Mouse (Mus musculus) testis, adult 2 months (tissue): ENCODE measurements around the gene Sufu. TPM values are rescaled to one million over a fixed set of nuclear protein-coding genes. Genes with fewer than 3 reads are reported as not detected.

Experiments
- H3K27ac ChIP-seq: fragments of 200-500 bp; 2 replicates; pipeline ENCODE4 v1.5.1; 2012; ENCODE audit warnings: low read depth, low read length; ENCODE audit not compliant: control insufficient read depth, insufficient read depth
- H3K27me3 ChIP-seq: fragments of 200-500 bp; 2 replicates; pipeline ENCODE4 v1.6.1; 2012; ENCODE audit warnings: mild to moderate bottlenecking, low read length, moderate library complexity; ENCODE audit not compliant: control insufficient read depth, insufficient read depth
- H3K36me3 ChIP-seq: fragments of 200-500 bp; 2 replicates; pipeline ENCODE4 v1.6.1; 2012; ENCODE audit warnings: mild to moderate bottlenecking, low read length; ENCODE audit not compliant: control insufficient read depth, insufficient read depth
- H3K4me1 ChIP-seq: fragments of 200-500 bp; 2 replicates; pipeline ENCODE4 v1.6.1; 2012; ENCODE audit warnings: low read length; ENCODE audit not compliant: control insufficient read depth, insufficient read depth
- H3K4me3 ChIP-seq: fragments of 200-500 bp; 2 replicates; pipeline ENCODE4 v1.5.1; 2012; ENCODE audit warnings: low read depth, mild to moderate bottlenecking, low read length, moderate library complexity, mixed read lengths; ENCODE audit not compliant: control insufficient read depth
- CTCF ChIP-seq: fragments of 200-500 bp; IDR thresholded peaks from 2 replicates; pipeline ENCODE4 v1.5.1; 2012; ENCODE audit warnings: low read depth, mild to moderate bottlenecking, inconsistent platforms, low read length, moderate library complexity; ENCODE audit not compliant: control insufficient read depth, insufficient read depth, insufficient replicate concordance
- POLR2A ChIP-seq: fragments of 200-500 bp; IDR thresholded peaks from 2 replicates; pipeline ENCODE4 v1.6.1; 2012; ENCODE audit warnings: low read depth, mild to moderate bottlenecking, inconsistent platforms, low read length, moderate library complexity; ENCODE audit not compliant: control insufficient read depth
- polyA plus RNA-seq: library from polyadenylated mRNA; depleted of rRNA; stranded (reverse); fragments of >200 nt; gene quantifications from 2 replicates; pipeline ENCODE4 v1.2.3, GENCODE M21; 2012

The Sufu gene
- polyA plus RNA-seq, 1 experiment: 186 TPM

- Histone ChIP-seq H3K36me3 (no peaks in the 10 kb centered on the region), H3K4me1 (no peaks in the 10 kb centered on the region), H3K4me3 (no peak overlapping the region), H3K27me3 (no peaks in the 10 kb centered on the region), H3K27ac (no peak overlapping the region)
- TF ChIP-seq POLR2A (no peak), CTCF (no peak)
Observed at GRCm38 (mm10) chr19:46404030-46404429, 7.3 kb downstream of the Sufu start.

DNA sequence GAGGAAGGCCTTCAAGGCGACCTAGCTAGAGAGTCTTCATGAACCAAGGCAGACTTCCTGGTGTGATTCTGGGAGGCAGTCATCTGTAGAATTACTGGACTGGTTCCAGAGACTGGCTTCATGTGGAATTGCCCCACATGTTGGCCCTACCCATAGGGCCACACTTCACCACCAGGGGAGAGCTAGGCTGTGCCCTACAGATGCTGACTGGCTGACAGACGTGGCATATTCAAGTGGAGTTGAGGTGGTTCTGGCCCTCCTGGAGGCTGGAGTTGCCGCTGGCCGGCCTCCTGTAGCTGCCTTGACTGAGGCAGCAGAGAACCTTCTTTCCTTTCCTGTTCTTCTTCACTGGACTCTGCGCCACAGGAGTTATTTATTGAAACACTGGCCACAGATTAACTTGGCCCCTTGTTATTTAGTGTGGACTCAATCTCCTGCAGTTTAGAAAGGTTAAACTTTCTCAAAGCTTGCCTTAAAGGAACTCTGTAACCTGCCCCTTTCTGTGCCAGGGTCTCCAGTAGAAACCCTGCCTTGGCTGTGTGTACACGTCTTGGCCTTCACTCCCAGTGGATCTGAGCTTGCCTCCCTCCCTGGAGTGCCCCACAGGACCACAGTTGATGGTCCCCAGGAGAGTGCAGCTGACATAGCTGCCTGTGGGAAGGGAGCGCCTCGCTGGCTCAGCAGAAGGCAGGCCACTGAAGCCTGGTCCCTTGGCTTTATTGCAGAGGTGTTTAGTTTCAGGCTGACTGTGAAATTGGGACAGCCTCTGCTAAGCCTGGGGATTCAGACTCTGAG lies 10.1 kb downstream of the Sufu start:
- Histone ChIP-seq H3K27ac (no peak overlapping the region), H3K36me3 (no peaks in the 10 kb centered on the region; the same call in 1 of the 2 replicates), H3K4me1 (peaks cover 2% of the 10 kb centered on the region; the same call in 1 of the 2 replicates), H3K27me3 (no peaks in the 10 kb centered on the region), H3K4me3 (no peak overlapping the region)
- TF ChIP-seq CTCF (no peak), POLR2A (no peak)

GRCm38 (mm10) chr19:46409506-46409905 lies 12.8 kb downstream of the Sufu start:
- no peak for TF ChIP-seq CTCF
- no peak for TF ChIP-seq POLR2A
- Histone ChIP-seq H3K27ac (peak overlapping the region; percentile 11; the same call in 1 of the 2 replicates), H3K27me3 (no peaks in the 10 kb centered on the region), H3K36me3 (no peaks in the 10 kb centered on the region; the same call in 1 of the 2 replicates), H3K4me1 (peaks cover 2% of the 10 kb centered on the region; the same call in 1 of the 2 replicates), H3K4me3 (no peak overlapping the region)

DNA sequence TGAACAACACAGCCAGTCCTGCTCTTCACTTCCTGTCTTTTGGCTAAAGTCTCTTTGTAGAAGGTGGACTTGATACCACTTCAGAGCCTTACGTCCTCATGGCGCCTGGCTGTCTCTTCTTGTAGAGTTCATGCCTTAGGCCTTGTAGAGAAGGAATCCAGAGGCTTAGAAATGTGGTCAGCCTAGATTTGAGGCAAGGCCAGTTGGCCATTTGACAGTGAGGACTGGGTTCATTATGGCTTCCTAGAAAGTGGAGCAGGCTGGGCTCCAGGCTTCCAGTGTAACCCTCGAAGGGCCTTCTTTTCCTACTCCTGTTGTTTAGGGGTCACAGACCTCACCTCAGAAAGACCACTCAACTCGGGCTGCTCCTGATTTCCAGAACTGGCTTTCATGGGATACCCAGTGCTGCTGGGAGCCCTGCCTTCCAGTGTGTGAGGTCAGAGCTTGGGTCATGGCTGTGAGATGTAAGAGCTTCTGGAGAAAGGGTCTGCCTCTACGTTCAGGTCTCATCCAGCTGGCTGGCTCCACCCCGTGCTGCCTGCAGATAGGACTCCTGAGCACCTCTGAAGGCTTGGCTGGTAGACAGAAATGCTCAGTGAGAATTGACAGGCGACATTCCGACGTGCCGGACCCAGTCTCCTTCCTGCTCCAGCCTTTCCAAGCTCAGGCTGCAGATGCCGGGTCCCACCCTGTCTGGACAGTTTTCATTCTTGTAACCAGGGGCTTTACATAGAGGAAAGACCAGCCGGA lies 15.5 kb downstream of the Sufu start:
- no peaks in the 10 kb centered on the region; the same call in 1 of the 2 replicates for H3K36me3 ChIP-seq
- peaks cover 2% of the 10 kb centered on the region; the same call in 1 of the 2 replicates for H3K4me1 ChIP-seq
- H3K27me3 ChIP-seq: no peaks in the 10 kb centered on the region
- H3K4me3 ChIP-seq: no peak overlapping the region
- TF ChIP-seq POLR2A: no peak
- no peak for TF ChIP-seq CTCF
- H3K27ac ChIP-seq: no peak overlapping the region

- TF ChIP-seq POLR2A (no peak), CTCF (no peak)
- peaks cover 2% of the 10 kb centered on the region; the same call in 1 of the 2 replicates for H3K4me1 ChIP-seq
- H3K27ac ChIP-seq: no peak overlapping the region
- no peaks in the 10 kb centered on the region; the same call in 1 of the 2 replicates for H3K36me3 ChIP-seq
- no peak overlapping the region for H3K4me3 ChIP-seq
- H3K27me3 ChIP-seq: no peaks in the 10 kb centered on the region
Observed at GRCm38 (mm10) chr19:46413969-46414368, 17.3 kb downstream of the Sufu start.

GRCm38 (mm10) chr19:46414486-46414885 lies 17.8 kb downstream of the Sufu start:
- TF ChIP-seq CTCF (no peak), POLR2A (no peak)
- no peaks in the 10 kb centered on the region for H3K27me3 ChIP-seq
- no peak overlapping the region for H3K27ac ChIP-seq
- H3K4me3 ChIP-seq: no peak overlapping the region
- H3K36me3 ChIP-seq: no peaks in the 10 kb centered on the region; the same call in 1 of the 2 replicates
- H3K4me1 ChIP-seq: peaks cover 2% of the 10 kb centered on the region; the same call in 1 of the 2 replicates

DNA sequence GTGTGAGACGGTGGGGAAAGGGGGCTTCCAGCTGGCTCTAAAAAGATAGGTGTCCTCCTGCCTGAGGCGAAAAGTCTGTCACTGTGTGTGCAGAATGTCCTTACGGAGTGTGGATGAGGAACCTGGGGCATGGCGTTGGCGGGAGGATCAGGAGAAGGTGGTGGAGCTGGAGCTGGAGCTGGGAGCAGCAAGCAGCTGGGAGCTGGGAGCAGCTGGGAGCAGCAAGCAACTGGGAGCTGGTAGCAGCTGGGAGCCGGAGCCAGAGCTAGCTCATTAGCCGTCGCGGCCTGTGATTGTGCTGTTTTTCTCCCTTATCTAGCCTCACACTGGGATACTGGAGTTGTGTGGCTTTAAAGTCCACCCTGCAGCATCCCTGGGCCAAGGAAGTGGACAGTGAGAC lies 19.6 kb downstream of the Sufu start:
- TF ChIP-seq POLR2A: no peak
- no peak for TF ChIP-seq CTCF
- Histone ChIP-seq H3K4me1 (no peaks in the 10 kb centered on the region; the same call in none of the 2 replicates), H3K36me3 (no peaks in the 10 kb centered on the region; the same call in 1 of the 2 replicates), H3K4me3 (no peak overlapping the region), H3K27ac (no peak overlapping the region), H3K27me3 (no peaks in the 10 kb centered on the region)

DNA sequence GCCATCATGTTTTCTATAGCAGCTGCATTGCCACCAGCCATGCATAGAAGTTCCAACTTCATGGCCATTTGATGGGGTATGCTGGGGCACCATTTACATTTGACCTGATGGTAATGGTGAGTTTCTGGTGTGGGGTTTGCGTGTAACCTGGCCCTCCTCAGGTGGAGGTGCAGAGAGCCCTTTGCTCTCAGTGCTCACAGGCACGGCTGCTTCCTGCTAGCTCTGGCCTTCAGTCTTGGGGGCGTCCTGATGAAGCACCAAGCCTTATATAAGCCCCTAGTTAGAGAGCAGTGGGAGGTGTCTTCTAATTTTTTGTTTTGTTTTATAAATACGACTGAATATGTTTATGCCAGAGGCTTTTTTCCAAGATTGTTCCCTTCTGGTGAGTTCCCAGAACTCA lies 21.4 kb downstream of the Sufu start:
- H3K4me1 ChIP-seq: peaks cover 2% of the 10 kb centered on the region
- H3K27ac ChIP-seq: no peak overlapping the region
- TF ChIP-seq POLR2A: no peak
- TF ChIP-seq CTCF: no peak
- no peak overlapping the region for H3K4me3 ChIP-seq
- H3K27me3 ChIP-seq: no peaks in the 10 kb centered on the region
- H3K36me3 ChIP-seq: no peaks in the 10 kb centered on the region
